Mouse (Mus musculus) megakaryocyte, embryonic 14.5 days (primary cell): Measurements from ENCODE around the gene Sfn.

Experiments
- FLI1 ChIP-seq: IDR thresholded peaks from 2 replicates; pipeline ENCODE4 v1.6.1; 2012; ENCODE audit warnings: low read length, inconsistent platforms, mixed read lengths
- GATA1 ChIP-seq: IDR thresholded peaks from 3 replicates; pipeline ENCODE4 v1.6.1; 2012; ENCODE audit warnings: mixed read lengths, low read length, inconsistent platforms, borderline replicate concordance

GRCm38 (mm10) chr4:133604856-133605255 lies 2.9 kb upstream of the Sfn start:
- TF ChIP-seq GATA1 (no peak), FLI1 (no peak)
